Mouse (Mus musculus): ENCODE measurements around the gene Ddhd1.

Ddhd1 gene

DNA sequence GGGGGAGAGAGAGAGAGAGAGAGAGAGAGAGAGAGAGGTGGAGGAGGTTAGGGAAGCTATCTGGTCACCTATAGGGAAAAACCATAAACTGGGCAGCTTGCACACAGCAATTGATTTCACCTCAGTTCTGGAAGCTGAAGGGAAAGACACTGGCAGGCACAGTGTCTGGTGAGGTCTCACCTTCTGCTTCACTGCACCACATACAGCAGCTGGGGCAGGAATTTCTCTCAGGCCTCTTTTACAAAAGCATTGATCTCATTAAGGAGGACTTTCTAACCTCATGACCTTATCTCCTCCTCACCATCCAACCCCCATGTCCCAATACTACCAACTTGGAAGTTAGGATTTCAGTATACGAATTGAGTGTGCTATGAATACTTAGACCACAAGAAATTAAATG is 13.2 kb downstream of the Ddhd1 start:
- DNase-seq (ENCODE audit: low spot score in 2 of 2), result no peak

DNA sequence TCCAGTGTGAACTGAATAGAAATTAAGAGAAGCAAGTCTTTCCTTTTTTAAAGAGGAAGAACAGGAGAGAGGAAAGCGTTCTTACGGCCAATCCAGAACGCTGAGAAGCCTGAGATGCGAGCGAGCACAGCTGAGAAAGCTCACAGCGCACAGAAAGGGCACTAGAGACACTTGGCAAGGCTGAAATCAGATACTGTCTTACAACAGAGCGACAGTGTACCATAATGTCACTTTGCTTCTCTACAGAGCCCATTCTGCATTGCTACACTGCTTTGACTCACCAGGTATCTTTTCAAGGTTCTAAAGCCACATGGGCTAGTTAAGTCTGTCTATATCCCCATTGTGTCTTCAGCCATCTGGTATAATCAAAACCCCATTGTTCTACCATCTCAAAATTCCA is 13.7 kb downstream of the Ddhd1 start:
- DNase-seq (ENCODE audit: low spot score in 2 of 2), result no peak

DNA sequence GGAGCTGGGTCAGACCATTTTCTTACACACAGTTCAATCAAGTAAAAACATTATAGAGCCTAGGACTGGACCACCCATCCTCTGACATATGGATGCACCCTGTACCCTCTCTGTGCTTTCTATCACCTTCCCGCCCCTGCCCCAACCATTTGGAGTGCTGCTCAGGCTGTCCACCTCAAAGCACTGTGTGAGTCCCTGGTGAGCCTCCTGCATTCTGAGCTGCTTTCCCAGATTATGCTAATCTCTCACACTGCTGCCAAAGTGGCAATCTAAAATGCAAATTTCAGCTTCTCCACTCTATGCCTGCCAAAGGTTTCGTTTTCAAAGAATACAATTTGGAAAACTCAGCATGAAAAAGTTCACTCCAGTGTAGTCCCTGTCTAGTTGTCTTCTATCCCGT is 14.5 kb downstream of the Ddhd1 start:
- DNase-seq (ENCODE audit: low spot score in 2 of 2), result no peak

DNA sequence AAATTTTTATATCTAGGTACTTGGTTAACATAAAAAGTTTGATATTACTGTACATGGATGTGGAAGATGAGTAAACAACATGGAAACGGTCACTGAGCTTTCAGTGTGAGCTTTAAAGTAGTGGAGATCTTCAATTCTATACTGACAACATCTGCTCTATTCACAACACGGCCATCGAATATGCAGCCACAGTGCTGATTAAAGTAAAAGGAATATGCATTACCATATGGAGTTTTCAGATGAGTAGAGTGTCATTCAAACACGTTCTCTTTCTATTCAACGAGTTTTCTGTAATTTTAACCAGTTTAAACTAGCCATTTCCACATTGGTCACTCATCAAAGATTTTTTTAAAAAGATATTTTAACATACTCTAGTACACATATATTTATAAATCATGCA is 15.1 kb downstream of the Ddhd1 start:
- DNase-seq (ENCODE audit: low spot score in 2 of 2), result no peak

DNA sequence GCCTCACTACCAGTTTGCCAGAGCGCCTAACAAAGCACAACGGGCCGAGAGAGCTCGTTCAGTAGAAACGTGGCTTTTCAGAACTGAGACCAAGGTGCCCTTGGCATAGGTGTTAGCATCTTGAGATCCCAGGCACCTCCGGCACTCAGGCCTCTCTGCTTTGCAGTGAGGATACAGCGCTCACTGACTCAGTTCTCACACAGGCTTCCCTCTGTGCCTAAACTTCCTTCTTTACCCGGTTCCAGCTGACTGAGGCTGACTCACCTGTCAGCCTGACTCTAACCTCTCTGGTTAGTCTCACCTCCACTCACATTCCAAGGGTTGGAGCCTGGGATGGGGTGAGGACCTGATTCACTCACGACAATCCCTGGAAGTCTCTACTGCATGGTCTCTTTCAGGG is 15.7 kb downstream of the Ddhd1 start:
- no peak for DNase-seq (ENCODE audit: low spot score in 2 of 2)

DNA sequence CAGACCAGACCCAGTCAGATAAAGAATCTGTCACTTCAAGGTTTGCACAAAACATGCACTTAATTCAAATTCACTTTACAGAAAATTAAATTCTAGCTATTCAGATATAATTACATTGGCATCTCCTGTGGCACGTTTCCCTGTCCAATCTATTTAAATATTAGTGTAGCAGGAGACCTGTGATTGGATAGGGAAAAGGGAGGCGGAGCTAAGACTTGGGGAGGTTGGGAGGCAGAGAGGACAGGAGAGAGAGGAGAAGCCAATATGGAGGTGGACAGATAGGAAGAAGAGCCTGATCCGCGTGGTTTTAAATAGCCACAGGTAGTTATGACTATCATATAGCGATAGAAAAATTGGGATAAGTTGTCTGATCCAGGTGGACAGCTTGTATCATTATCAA is 19.2 kb downstream of the Ddhd1 start:
- no peak for DNase-seq (ENCODE audit: low spot score in 2 of 2)

DNA sequence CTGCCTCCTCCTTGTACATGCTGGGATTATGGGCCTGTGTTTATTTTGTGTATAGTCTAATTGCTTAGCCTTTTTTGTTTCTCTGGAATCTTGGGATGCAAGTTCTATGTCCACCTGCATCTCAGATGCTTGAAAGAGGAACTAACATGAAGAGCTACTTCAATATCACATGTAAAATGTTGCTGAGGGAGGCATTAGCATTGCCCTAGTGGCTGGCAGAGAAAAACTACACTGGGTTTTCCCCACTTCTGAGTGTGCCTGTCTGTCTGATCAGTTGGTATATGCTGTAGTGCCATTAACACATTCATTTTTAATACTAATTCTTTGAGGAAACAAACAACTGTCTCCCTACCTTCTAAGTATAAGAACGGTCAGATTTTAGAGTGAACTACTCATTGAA is 22.4 kb downstream of the Ddhd1 start:
- no peak for DNase-seq (ENCODE audit: low spot score in 2 of 2)

DNA sequence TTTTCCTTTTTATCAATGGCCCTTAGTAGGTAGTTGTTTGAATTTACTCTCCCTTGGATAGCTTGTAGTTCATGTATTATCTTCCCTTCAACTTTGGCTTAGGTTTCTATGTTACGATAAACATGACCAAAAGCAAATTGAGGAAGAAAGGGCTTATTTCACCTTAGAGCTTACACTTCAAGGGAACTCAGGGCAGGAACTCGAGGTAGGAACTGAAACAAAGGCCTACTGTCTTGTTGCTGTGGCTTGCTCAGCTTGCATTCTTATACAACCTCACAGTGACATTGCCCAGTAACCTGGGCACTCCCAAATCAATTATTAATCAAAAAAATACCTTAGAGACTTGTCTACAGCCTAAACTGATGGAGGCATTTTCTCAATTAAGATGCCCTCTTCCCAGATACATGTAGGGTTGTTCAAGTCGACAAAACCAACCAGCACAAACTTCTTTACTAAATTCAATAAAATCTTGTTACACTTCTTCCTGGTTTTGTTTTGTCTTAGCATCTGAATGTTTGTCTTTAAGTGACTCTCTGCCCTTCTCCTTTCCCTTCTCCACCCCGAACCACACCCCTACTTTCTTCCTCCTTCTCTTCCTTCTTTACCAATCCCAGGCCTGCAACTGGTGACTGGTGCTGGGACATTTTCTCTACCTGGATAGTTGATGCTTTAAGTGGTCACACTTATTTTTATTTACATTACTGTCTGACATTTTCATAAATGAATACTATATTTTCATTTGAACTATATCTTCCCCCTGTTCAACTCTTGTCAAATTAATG is 25.0 kb downstream of the Ddhd1 start:
- DNase-seq (ENCODE audit: low spot score in 2 of 2), result no peak

DNA sequence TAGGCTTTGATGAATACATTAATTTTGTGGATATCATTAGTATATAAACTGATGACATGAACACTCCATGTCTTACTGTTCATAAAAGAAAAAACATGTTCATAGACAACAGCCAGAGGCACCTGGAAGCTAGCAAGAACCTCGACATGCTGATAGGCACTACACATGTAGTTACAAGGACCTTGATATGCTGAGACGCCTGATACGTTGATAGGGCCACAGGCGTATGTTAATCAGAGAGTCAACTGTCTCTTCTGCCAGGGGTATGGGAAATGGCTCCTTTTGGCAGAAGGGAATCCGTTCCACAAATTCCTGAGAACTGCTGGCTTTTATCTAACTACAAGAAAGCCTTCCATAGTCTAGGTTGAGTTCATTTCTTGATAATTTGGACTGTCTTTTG is 27.4 kb downstream of the Ddhd1 start:
- DNase-seq (ENCODE audit: low spot score in 2 of 2), result no peak

DNA sequence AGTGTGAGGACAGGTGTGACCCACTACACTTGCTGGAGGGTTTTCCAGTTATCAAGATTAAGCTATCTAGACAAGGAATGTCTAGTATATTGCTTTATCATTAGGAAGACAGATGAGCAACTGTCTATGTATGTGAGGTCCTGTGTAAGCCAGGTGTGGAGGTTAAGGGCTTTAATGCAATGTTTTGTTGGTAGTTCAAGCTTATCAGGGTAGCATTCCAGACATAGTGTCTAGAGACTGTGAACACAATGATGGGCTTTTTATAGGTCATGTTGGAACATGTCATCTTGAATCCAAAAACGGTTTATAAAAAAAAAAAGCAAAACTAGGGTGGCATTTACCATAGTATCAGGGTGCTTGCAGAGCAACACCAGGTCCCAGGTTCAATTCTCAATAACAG is 28.0 kb downstream of the Ddhd1 start:
- DNase-seq (ENCODE audit: low spot score in 2 of 2), result no peak

DNA sequence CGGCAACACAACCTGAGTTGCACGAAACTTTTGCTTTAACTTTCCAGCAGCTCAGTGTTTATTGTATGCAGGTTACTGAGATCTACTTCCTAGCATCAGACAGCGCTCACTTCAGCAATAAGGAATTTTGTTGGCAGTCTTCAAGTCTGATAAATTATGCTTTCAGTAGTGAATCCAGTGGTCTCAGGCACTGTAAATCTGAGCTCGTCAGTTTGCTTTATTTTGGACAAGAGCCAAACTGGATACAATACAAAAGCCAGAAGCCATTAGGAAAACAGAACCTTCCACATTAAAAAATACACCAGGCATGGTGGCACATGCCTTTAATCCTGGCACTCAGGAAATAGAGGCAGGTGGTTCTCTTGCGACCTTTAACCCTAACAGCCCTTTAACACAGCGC is 39.6 kb downstream of the Ddhd1 start:
- DNase-seq (ENCODE audit: low spot score in 2 of 2), result no peak

DNA sequence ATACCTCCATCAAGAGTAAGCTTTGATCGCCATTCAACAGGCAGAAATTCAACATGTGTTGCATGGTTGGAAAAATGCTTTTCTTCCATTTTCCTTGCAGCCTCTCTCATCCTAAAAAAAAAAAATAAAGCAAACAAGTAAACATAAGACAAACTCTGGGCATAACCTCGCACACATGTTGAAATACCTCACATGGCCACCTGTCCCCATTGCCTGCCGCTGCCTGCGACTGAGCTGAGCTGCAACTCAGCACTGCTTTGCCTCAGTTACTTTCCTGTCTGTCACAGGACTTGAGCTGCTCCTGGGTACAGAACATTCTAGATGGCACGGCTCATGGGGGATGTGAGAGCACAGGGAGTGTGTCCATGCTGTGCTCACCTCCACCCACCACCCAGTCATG is 41.4 kb downstream of the Ddhd1 start:
- DNase-seq (ENCODE audit: low spot score in 2 of 2), result no peak

DNA sequence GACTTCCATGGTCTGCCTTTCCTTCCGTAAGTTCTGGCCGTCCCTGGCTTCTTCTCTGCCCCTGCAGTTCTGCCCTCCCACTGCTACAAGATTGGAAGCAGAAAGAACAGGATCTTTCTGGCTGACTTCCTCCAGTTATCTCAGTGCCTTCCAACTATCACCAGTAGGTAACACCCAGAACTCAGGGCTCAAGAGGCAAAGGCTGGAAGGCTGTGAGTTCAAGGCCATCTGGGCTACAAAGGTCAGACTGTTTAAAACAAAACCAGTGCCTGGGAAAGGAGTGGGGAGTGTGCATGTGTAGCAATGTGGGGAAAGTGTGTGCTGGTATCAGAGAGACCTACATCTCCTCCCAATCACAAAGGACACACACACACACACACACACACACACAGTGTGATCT is 42.2 kb downstream of the Ddhd1 start:
- DNase-seq (ENCODE audit: low spot score in 2 of 2), result no peak

DNA sequence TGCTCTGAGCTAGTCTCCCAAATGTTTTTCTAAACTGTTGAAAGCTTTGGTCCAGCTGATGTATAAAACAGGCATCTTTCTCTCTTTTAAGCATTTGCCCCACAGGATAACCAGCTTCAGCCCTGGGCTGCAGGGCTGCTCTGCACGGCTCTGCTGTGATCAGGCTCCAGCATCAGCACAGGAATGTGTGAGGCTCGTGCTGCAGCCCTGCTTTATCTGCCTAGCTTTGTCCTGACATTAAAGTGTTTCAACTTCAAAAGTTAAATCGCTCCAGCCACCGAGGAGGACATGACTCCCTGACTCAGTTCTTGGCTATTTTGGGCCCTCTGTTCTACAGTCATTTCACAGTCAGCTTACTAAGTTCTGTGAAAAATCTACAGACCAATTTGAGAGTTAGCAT is 43.1 kb downstream of the Ddhd1 start:
- no peak for DNase-seq (ENCODE audit: low spot score in 2 of 2)

DNA sequence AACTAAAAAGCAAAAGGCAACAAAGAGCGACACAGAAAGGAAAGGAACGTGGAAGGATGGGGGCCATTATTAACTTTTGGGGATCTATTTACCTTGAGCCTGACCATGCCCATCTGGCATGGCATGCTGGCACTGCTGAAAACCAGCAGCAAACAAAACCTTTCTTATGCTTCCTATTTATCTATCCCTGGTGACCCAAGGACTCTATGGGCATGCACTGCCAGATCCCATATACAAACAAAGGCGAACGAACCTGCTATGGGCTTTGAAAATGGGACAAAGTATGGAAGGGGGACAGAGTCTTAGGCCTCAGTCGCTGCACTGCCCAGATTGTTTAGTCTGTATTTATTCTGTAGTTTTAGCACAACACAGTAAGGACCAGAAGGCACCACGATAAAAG is 43.5 kb downstream of the Ddhd1 start:
- DNase-seq (ENCODE audit: low spot score in 2 of 2), result no peak

DNA sequence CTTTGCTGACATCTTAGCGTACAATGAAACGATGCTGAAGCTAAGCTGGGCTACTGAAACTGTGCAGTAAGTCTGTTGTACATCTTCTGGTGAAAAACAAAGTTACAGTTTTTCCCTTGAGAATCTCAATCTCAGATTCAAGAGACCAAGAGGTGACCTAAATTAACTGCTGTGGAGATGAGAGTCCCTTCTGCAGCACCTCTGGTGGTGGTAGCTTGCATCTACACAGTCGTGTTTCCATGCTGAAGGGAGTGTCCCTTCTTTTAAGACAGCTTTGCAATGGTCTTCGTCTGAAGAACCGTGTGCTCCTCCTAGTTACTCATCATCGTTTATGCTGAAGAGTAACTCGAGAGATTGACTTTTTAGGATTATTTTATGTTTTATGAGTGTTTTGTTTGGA is 46.3 kb downstream of the Ddhd1 start:
- no peak for DNase-seq (ENCODE audit: low spot score in 2 of 2)

DNA sequence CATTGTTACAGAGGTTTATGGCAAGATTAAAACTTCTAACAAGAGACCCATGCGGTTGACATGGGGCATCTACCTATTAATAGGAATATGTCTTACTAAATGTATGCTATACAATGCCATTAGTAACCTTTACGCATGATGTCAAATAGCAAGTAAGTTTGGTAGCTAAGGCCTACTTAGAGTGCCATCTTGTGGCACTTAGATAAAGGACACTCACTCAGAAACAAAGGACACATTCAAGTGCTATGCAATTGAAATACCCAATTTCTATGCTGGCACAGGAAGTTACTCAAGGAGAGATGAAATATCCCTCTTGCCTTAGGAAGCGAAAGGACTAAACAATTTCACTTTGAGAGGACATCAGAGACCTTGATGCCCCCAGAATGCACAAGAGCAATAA is 55.9 kb downstream of the Ddhd1 start:
- DNase-seq (ENCODE audit: low spot score in 2 of 2), result no peak

DNA sequence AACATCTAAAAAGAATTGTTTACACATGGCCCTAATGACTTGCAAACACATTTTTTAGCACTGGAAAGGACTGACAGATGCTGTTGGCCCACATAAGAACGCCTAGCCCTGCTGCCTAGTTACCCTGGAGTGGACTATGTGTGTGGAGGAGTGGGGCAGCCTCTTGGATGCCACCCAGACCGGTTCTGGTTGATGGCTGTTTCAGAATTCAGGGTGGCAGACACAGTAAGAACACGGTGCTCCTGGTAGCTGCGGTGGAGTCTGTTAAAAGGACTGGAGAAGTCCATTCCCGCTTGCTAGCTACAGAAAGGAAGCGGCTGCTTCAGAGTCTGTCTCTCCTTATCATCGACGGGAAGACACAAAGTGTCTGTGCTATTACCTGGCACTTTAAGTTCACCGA is 57.4 kb downstream of the Ddhd1 start:
- DNase-seq (ENCODE audit: low spot score in 2 of 2), result peak; percentile 27 to 54

DNA sequence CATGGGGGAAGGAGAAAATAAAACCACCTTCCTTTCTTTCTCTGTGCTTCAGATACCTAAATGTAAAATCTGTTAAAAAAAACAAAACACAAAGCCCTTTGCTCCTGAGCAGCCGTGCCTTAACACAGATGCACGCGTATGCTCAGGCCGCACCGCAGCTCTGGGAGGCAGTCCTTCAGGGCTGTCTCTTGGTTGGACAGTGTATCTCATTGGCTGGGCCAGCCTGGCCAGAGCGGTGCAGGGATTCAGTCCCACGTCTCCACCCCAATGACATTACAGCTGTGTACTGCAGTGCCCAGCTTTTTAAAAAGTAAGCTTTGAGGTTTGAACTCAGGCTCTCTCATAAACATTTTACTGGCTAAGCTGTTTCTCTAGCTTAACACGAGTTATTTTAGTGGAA is 60.1 kb downstream of the Ddhd1 start:
- DNase-seq (ENCODE audit: low spot score in 2 of 2), result no peak

DNA sequence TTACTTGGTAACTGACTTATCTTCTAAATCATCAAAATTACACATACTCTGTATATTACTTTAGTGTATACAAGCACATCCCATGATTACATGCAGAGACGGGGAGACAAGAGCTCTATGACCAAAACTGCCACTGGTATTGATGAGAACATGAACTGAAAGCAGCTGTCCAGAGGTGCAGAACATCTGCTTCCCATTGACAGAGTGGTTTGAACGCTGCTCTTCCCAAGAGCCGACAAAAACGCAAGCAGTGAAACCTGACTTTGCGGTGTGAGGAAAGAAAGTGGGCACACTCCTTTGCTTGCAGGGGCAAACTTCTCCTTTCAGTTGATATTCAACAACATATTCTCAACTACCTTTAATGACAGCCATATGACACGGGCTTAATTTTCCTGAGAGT is 64.7 kb downstream of the Ddhd1 start:
- no peak for DNase-seq (ENCODE audit: low spot score in 2 of 2)

DNA sequence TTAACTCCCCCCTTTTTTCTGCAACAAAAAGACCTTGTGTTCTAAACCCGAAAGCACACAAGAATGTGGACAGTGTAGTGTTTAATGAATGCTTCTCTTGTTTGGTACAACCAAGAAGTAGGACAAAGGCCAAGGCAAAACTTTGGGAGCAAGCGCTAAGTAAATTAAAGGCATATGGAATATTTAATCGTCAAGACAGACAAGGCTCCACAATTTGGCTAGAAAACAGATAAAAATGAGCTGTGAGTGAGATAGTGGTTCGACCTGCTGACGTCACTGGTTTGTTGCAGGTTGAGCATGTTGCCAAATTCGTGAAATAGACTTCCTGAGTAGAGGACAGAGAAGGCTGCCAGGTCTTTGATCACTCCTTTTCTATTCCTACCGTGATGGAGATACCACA is 69.5 kb downstream of the Ddhd1 start:
- DNase-seq (ENCODE audit: low spot score in 2 of 2), result no peak

DNA sequence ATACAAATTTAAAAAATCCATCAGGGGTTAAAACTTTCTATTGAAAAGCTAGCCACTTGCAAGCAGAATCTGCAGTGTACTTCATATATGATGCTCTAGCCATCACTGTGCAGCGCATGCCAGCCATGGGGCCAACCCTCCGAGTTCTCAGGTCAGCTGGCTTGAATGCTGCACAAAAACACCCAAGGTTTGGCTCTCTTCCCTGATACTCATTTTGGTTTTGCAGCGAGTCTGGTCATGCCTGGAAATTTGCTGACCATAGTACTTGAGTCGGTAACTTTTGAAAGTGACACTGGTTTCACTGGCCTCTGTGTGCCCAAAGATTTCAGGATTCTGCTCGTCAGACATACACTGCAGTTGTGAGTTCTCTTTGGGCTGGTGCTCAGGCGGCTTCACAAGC is 70.4 kb downstream of the Ddhd1 start:
- no peak for DNase-seq (ENCODE audit: low spot score in 2 of 2)

DNA sequence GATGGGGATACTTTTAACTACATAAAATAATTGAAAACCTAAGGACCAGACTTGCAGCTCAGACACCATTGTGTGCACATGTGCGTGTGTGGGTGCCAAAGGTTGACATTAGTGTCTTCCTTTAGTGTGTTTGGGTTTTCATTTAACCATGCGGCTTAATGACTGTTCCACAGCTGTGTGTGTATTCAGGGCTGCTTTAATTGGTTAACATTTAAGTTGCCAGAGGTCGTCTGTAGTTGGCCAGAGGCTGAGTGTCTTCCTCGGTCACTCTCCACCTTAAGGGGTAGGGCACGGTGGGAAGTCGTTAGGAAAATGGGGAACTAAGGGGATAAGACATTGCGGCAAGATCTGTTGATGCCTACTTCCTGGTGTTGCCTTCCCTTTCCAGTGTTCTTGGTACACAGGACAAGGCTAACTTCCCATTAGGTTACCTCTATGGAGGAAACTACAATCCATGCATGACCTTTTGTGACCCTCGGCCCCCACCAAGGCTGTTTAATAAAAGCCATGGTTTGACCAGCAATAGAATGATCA is 74.4 kb downstream of the Ddhd1 start:
- DNase-seq (ENCODE audit: low spot score in 2 of 2), result no peak

All from frontal cortex, postnatal 10 days (tissue).